Mouse (Mus musculus) thymus, postnatal 0 days (tissue): ENCODE results near the gene Phtf2. TPM values are rescaled to one million over a fixed set of nuclear protein-coding genes. Genes with fewer than 3 reads are reported as not detected.

Experiments
- DNase-seq: peaks from one replicate; pipeline ENCODE4 v3.0.0-alpha.2; 2015; ENCODE audit warnings: low spot score
- polyA plus RNA-seq: library from polyadenylated mRNA; unstranded; fragments of >200 nt; fragmentation: Nextera tagmentation; extraction: Ambion mirVana; gene quantifications from 2 replicates; pipeline ENCODE4 v1.2.1, GENCODE M21; 2015

The Phtf2 gene
- 12.6 and 12.9 TPM in 2 replicates for polyA plus RNA-seq

GRCm38 (mm10) chr5:20881915-20882800 lies at the start of gene Phtf2, which contains the start of gene Tmem60:
Gene Phtf2, minus strand, starts transcription at chr5:20882124.
Gene Tmem60, plus strand, starts transcription at chr5:20882191.
- DNase-seq = peak; percentile 99

- DNase-seq = no peak
Observed at GRCm38 (mm10) chr5:20931300-20931699, 49.4 kb upstream of the Phtf2 start.

- no peak for DNase-seq
Observed at GRCm38 (mm10) chr5:20930430-20930829, 48.5 kb upstream of the Phtf2 start.

- DNase-seq = no peak
Observed at GRCm38 (mm10) chr5:20929669-20930151, 47.8 kb upstream of the Phtf2 start.

- DNase-seq = no peak
Observed at GRCm38 (mm10) chr5:20925451-20925850, 43.5 kb upstream of the Phtf2 start.

GRCm38 (mm10) chr5:20924608-20925007 lies 42.7 kb upstream of the Phtf2 start:
- no peak for DNase-seq

GRCm38 (mm10) chr5:20919566-20919965 lies 37.6 kb upstream of the Phtf2 start:
- no peak for DNase-seq

- no peak for DNase-seq
Observed at GRCm38 (mm10) chr5:20918967-20919366, 37.0 kb upstream of the Phtf2 start.

GRCm38 (mm10) chr5:20913372-20914275 lies 31.7 kb upstream of the Phtf2 start:
- DNase-seq = peak; percentile 75

- peak; percentile 67 for DNase-seq
Observed at GRCm38 (mm10) chr5:20911741-20912140, 29.8 kb upstream of the Phtf2 start.

- DNase-seq = no peak
Observed at GRCm38 (mm10) chr5:20906191-20906590, 24.3 kb upstream of the Phtf2 start.

- DNase-seq = no peak
Observed at GRCm38 (mm10) chr5:20905437-20905836, 23.5 kb upstream of the Phtf2 start.

GRCm38 (mm10) chr5:20904647-20905046 lies 22.7 kb upstream of the Phtf2 start:
- no peak for DNase-seq

GRCm38 (mm10) chr5:20897446-20898167 lies 15.7 kb upstream of the Phtf2 start:
- DNase-seq = no peak

- DNase-seq = no peak
Observed at GRCm38 (mm10) chr5:20884036-20884620, 2.2 kb upstream of the Phtf2 start.

GRCm38 (mm10) chr5:20880797-20881775 lies 838 bp downstream of the Phtf2 start:
- peak; percentile 49 for DNase-seq

- DNase-seq = no peak
Observed at GRCm38 (mm10) chr5:20880386-20880785, 1.5 kb downstream of the Phtf2 start.

- DNase-seq = no peak
Observed at GRCm38 (mm10) chr5:20876934-20877426, 4.9 kb downstream of the Phtf2 start.

GRCm38 (mm10) chr5:20873146-20873545 lies 8.8 kb downstream of the Phtf2 start:
- DNase-seq = no peak
